Mouse (Mus musculus) forelimb bud, embryonic 11.5 days (tissue): Measurements from ENCODE around the gene Plekha8.

Experiments used
- DNase-seq: peaks from one replicate; pipeline ENCODE4 v3.0.0-alpha.2; 2012; ENCODE audit warnings: low read depth, low spot score

The Plekha8 gene

GRCm38 (mm10) chr6:54641953-54642352 is 47.0 kb downstream of the Plekha8 start:
- DNase-seq: no peak

DNA sequence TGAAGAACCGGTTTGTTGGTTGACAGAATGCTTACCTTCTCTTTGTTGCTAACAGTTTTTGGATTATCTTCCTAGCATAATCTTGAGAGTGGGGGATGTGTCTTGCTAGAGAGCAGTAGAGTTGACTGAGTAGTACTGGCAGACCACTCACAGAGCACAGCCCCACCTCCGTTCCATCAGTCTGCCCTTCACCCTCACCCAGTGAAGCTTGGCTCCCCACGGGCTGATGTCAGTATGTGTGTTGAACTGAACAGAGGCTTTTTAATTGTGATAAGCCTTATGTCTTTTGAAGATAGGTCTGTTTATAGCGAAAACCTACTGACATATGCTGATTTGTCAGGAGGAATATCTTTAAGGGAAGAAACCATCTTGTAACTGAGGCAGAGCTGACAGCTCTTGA is 48.3 kb downstream of the Plekha8 start:
- DNase-seq: no peak

GRCm38 (mm10) chr6:54655471-54656095 is 60.7 kb downstream of the Plekha8 start:
- DNase-seq: no peak

GRCm38 (mm10) chr6:54657861-54658260 is 63.0 kb downstream of the Plekha8 start:
- no peak for DNase-seq

DNA sequence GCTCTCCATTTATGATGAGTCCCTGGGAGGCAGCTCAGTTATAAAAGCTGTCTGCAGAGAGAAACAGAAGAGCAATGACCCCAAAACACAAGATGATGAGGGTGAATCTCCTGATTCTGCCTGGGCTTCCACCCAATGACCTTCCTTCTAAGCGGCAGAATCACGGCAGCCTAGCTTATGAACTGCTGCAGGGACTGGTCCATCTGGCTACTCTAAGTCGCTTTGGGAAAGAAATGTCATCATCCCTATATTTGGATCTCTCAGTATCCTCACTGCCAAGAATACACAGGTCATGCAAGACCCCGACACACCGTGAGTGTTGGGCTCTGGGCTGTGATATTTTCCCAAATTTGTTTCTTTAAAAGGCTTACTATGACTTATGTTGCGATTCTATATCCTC is 75.0 kb downstream of the Plekha8 start:
- no peak for DNase-seq

DNA sequence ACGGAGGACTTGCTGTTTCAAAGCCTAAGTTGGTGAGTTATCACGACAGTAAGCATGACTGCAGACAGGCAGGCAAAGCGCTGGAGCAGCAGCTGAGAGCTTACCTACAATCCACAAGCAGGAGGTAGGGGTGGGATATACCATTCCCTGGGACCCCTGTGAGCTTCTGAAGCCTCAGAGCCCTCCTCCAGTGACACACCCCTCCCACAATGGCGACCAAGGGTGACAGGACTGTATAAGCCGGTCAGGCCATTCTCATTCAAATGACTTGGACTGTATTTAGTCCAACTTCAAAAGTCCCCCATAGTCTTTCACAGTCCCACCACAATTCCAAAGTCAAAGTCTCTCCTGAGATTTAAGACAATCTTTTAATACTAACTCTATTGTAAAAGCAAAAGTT is 78.0 kb downstream of the Plekha8 start:
- DNase-seq: no peak

DNA sequence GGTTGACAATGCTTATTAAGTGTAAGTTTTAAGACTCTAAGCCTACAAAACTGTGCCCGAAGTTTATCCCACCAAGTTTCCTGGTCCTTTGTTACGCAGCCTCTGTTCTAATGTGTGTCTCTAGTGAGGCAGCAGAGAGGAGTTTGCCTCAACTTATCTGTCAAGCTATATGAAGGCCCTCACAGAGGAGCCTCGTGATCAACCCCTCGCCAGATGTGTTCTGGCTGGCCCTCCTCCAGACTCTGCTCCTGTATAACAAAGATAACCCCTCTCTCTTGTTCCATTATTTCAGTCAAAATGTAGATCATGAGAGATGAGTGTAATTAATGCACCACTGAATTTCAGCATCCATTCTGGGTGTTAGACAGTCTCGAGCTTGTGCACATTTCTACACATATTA is 84.8 kb downstream of the Plekha8 start:
- DNase-seq: no peak

- peak; percentile 91 for DNase-seq
Measured at GRCm38 (mm10) chr6:54680891-54681745, 86.2 kb downstream of the Plekha8 start, which contains the start of gene Mturn. Gene Mturn (plus strand): TSS chr6:54681624.

- DNase-seq: peak; percentile 44
Measured at GRCm38 (mm10) chr6:54681746-54682428, 87.0 kb downstream of the Plekha8 start.

DNA sequence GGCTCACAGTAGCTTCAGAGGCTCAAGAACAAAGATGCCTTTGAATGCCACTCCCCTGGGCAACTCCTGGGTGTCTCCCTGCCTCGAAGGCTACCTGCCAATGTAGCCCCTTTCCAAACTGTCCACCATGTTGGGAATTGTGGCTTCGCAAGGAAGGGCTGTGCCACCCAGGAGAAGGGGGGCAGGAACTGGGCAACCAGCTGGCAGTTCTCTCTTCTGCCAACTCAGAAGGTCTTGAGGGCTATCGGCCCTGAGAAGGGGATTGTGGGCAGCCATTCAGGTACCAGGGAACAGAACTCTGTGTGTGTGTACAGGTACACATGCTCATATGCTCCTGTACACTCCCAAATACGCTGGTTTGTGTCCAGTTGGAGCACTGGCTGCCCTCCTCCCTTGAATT is 89.2 kb downstream of the Plekha8 start:
- DNase-seq: no peak

- no peak for DNase-seq
Measured at GRCm38 (mm10) chr6:54685103-54685502, 90.2 kb downstream of the Plekha8 start.

- DNase-seq: no peak
Measured at GRCm38 (mm10) chr6:54685716-54686395, 90.9 kb downstream of the Plekha8 start.

GRCm38 (mm10) chr6:54686946-54687737 is 92.2 kb downstream of the Plekha8 start:
- DNase-seq: no peak

DNA sequence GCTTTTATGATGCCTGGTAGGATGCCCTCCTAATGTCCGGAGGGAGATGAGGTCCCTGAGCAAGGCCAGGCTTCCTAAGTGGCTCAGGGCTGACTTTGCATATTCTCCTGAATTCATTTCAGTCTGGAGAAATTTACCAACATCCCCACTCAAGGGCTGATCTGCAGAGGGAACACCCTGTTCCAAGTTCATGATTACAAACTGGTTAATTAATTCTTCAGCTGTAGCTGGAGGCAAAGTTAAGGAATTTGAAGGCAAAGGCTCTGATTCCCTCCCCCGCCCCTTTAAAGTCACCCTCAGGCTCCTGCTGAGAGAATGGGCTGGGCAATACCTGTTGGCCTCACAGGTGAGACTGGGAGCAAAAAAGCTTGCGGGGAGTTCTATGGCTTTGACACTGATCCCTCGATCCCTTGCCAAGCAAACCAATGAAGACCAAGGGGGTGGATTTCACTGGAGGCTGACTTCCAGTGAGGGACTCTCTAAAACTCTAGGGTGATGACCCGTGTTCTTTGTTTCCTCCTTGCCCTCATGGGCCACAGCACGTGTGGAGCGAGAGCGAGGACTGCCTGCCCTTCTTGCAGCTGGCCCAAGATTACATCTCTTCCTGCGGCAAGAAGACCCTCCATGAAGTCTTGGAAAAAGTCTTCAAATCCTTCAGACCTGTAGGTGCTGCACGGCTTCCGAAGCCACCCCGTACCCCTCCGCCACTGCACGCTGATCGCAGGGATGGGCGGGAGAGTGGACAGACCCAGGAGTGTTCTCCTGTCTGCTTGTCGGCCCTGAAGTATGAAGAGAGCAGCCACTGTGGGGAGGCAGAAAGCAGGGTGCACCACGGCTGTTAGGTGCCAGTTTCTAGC is 93.8 kb downstream of the Plekha8 start:
- DNase-seq: no peak

- DNase-seq: no peak
Measured at GRCm38 (mm10) chr6:54689686-54690085, 94.8 kb downstream of the Plekha8 start.

GRCm38 (mm10) chr6:54690838-54691237 is 95.9 kb downstream of the Plekha8 start:
- no peak for DNase-seq

- DNase-seq: no peak
Measured at GRCm38 (mm10) chr6:54691368-54692116, 96.6 kb downstream of the Plekha8 start.

- no peak for DNase-seq
Measured at GRCm38 (mm10) chr6:54692201-54692600, 97.3 kb downstream of the Plekha8 start.

DNA sequence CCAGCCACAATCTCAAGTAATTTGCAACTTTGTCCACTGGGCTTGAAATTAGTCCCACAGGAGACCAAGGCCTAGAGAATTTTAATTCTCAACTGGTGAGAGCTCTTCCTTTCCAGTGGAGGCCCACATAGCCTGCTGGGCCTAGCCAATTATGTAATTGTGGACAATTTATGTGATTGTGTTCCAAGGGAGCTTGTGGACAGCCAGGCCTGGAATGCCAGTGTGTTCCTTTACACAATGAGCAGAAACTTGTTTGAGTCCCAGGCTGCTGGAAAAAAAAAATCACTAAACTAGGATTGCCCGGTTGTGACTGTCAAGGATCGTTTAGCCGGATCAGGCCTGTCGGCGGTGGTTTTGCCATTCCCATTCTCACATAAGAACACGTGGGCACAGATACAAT is 98.4 kb downstream of the Plekha8 start:
- DNase-seq: no peak
